Mouse (Mus musculus): ENCODE data around the gene Ccsap. TPM values are rescaled to one million over a fixed set of nuclear protein-coding genes. Genes with fewer than 3 reads are reported as not detected.

Ccsap gene
- polyA plus RNA-seq (2014; fragmentation: Nextera tagmentation; extraction: Ambion mirVana): 4.4 and 4.6 TPM in 2 replicates

GRCm38 (mm10) chr8:123859648-123860259 is at the start of gene Ccsap:
TSS of gene Ccsap (minus strand) at chr8:123860209.
- DNase-seq (ENCODE audit: low spot score) (peak; percentile 30), ATAC-seq (ENCODE audit: low read depth) (peak; percentile 60)
- Histone ChIP-seq H3K9me3 (ENCODE audit: control insufficient read depth, low read length) (no peaks in the 10 kb centered on the region), H3K27ac (replicated peaks; ENCODE audit: low read depth, low read length) (peak within 1 kb of the TSS; percentile 28), H3K4me2 (ENCODE audit: low read depth, low read length) (peak within 1 kb of the TSS; percentile 95), H3K4me1 (ENCODE audit: control insufficient read depth, insufficient read depth, low read length) (no peaks in the 10 kb centered on the region), H3K4me3 (ENCODE audit: low read depth, low read length) (peak within 1 kb of the TSS; percentile 88), H3K36me3 (ENCODE audit: control insufficient read depth, insufficient read depth, low read length) (no peaks in the 10 kb centered on the region), H3K9ac (ENCODE audit: low read depth, low read length) (peak within 1 kb of the TSS; percentile 75), H3K27me3 (replicated peaks; ENCODE audit: control insufficient read depth, insufficient read depth, low read length) (peaks cover 3% of the 10 kb centered on the region; the same call in 1 of the 2 replicates)
- WGBS: 2% methylated on average over 28 of the region's 48 CpGs

GRCm38 (mm10) chr8:123907604-123908003 is 47.6 kb upstream of the Ccsap start:
- ATAC-seq (ENCODE audit: low read depth) (no peak), DNase-seq (ENCODE audit: low spot score) (no peak)
- Histone ChIP-seq H3K4me3 (ENCODE audit: low read depth, low read length) (no peak overlapping the region), H3K9ac (ENCODE audit: low read depth, low read length) (no peak overlapping the region), H3K27me3 (replicated peaks; ENCODE audit: control insufficient read depth, insufficient read depth, low read length) (no peaks in the 10 kb centered on the region), H3K4me2 (ENCODE audit: low read depth, low read length) (no peak overlapping the region), H3K9me3 (ENCODE audit: control insufficient read depth, low read length) (no peaks in the 10 kb centered on the region), H3K27ac (replicated peaks; ENCODE audit: low read depth, low read length) (no peak overlapping the region), H3K4me1 (ENCODE audit: control insufficient read depth, insufficient read depth, low read length) (no peaks in the 10 kb centered on the region), H3K36me3 (ENCODE audit: control insufficient read depth, insufficient read depth, low read length) (peaks cover 88% of the 10 kb centered on the region)
- WGBS: 96% methylated on average over 6 of the region's 6 CpGs

- Histone ChIP-seq H3K36me3 (ENCODE audit: control insufficient read depth, insufficient read depth, low read length) (peaks cover 82% of the 10 kb centered on the region), H3K9ac (ENCODE audit: low read depth, low read length) (no peak overlapping the region), H3K4me1 (ENCODE audit: control insufficient read depth, insufficient read depth, low read length) (no peaks in the 10 kb centered on the region), H3K4me2 (ENCODE audit: low read depth, low read length) (no peak overlapping the region), H3K4me3 (ENCODE audit: low read depth, low read length) (no peak overlapping the region), H3K27ac (replicated peaks; ENCODE audit: low read depth, low read length) (no peak overlapping the region), H3K9me3 (ENCODE audit: control insufficient read depth, low read length) (no peaks in the 10 kb centered on the region), H3K27me3 (replicated peaks; ENCODE audit: control insufficient read depth, insufficient read depth, low read length) (no peaks in the 10 kb centered on the region)
- ATAC-seq (ENCODE audit: low read depth): no peak
- no peak for DNase-seq (ENCODE audit: low spot score)
- 82% methylated on average over 7 of the region's 7 CpGs for WGBS
Measured at GRCm38 (mm10) chr8:123902653-123903052, 42.6 kb upstream of the Ccsap start.

- peaks cover 53% of the 10 kb centered on the region for H3K36me3 ChIP-seq (ENCODE audit: control insufficient read depth, insufficient read depth, low read length)
Measured at GRCm38 (mm10) chr8:123899366-123899765, 39.4 kb upstream of the Ccsap start.

GRCm38 (mm10) chr8:123898576-123898975 is 38.6 kb upstream of the Ccsap start:
- ATAC-seq (ENCODE audit: low read depth): no peak
- Histone ChIP-seq H3K9ac (ENCODE audit: low read depth, low read length) (no peak overlapping the region), H3K4me3 (ENCODE audit: low read depth, low read length) (no peak overlapping the region), H3K4me2 (ENCODE audit: low read depth, low read length) (no peak overlapping the region), H3K4me1 (ENCODE audit: control insufficient read depth, insufficient read depth, low read length) (no peaks in the 10 kb centered on the region), H3K27me3 (replicated peaks; ENCODE audit: control insufficient read depth, insufficient read depth, low read length) (peaks cover 29% of the 10 kb centered on the region), H3K9me3 (ENCODE audit: control insufficient read depth, low read length) (no peaks in the 10 kb centered on the region), H3K27ac (replicated peaks; ENCODE audit: low read depth, low read length) (no peak overlapping the region), H3K36me3 (ENCODE audit: control insufficient read depth, insufficient read depth, low read length) (peaks cover 45% of the 10 kb centered on the region)
- DNase-seq (ENCODE audit: low spot score): no peak
- WGBS: 81% methylated on average over 5 of the region's 5 CpGs

More at GRCm38 (mm10) chr8:123899366-123899765, 39.4 kb upstream of the Ccsap start:
- 86% methylated on average over 7 of the region's 7 CpGs for WGBS
- Histone ChIP-seq H3K9ac (ENCODE audit: low read depth, low read length) (no peak overlapping the region), H3K9me3 (ENCODE audit: control insufficient read depth, low read length) (no peaks in the 10 kb centered on the region), H3K4me2 (ENCODE audit: low read depth, low read length) (no peak overlapping the region), H3K27me3 (replicated peaks; ENCODE audit: control insufficient read depth, insufficient read depth, low read length) (peaks cover 21% of the 10 kb centered on the region), H3K27ac (replicated peaks; ENCODE audit: low read depth, low read length) (no peak overlapping the region), H3K4me3 (ENCODE audit: low read depth, low read length) (no peak overlapping the region), H3K4me1 (ENCODE audit: control insufficient read depth, insufficient read depth, low read length) (no peaks in the 10 kb centered on the region)
- no peak for ATAC-seq (ENCODE audit: low read depth)
- no peak for DNase-seq (ENCODE audit: low spot score)

- no peak overlapping the region for H3K27ac ChIP-seq (replicated peaks; ENCODE audit: low read depth, low read length)
- H3K9ac ChIP-seq (ENCODE audit: low read depth, low read length): no peak overlapping the region
- DNase-seq (ENCODE audit: low spot score): no peak
- H3K4me3 ChIP-seq (ENCODE audit: low read depth, low read length): no peak overlapping the region
- no peaks in the 10 kb centered on the region for H3K9me3 ChIP-seq (ENCODE audit: control insufficient read depth, low read length)
- 53% methylated on average over 10 of the region's 10 CpGs for WGBS
- ATAC-seq (ENCODE audit: low read depth): no peak
- peaks cover 28% of the 10 kb centered on the region for H3K36me3 ChIP-seq (ENCODE audit: control insufficient read depth, insufficient read depth, low read length)
- 0 out of 2 replicates have a peak, but pooled peaks cover 5% of the 10 kb centered on the region for H3K4me1 ChIP-seq (ENCODE audit: control insufficient read depth, insufficient read depth, low read length)
- peaks cover 47% of the 10 kb centered on the region for H3K27me3 ChIP-seq (replicated peaks; ENCODE audit: control insufficient read depth, insufficient read depth, low read length)
- no peak overlapping the region for H3K4me2 ChIP-seq (ENCODE audit: low read depth, low read length)
Measured at GRCm38 (mm10) chr8:123896774-123897173, 36.8 kb upstream of the Ccsap start.

GRCm38 (mm10) chr8:123896366-123896761 is 36.4 kb upstream of the Ccsap start:
- Histone ChIP-seq H3K27me3 (replicated peaks; ENCODE audit: control insufficient read depth, insufficient read depth, low read length) (peaks cover 51% of the 10 kb centered on the region), H3K9ac (ENCODE audit: low read depth, low read length) (no peak overlapping the region), H3K9me3 (ENCODE audit: control insufficient read depth, low read length) (no peaks in the 10 kb centered on the region), H3K4me2 (ENCODE audit: low read depth, low read length) (no peak overlapping the region), H3K4me1 (ENCODE audit: control insufficient read depth, insufficient read depth, low read length) (0 out of 2 replicates have a peak, but pooled peaks cover 6% of the 10 kb centered on the region), H3K36me3 (ENCODE audit: control insufficient read depth, insufficient read depth, low read length) (peaks cover 24% of the 10 kb centered on the region), H3K27ac (replicated peaks; ENCODE audit: low read depth, low read length) (no peak overlapping the region), H3K4me3 (ENCODE audit: low read depth, low read length) (no peak overlapping the region)
- DNase-seq (ENCODE audit: low spot score) (no peak), ATAC-seq (ENCODE audit: low read depth) (no peak)
- WGBS: 56% methylated on average over 14 of the region's 14 CpGs

GRCm38 (mm10) chr8:123895680-123896365 is 35.8 kb upstream of the Ccsap start:
- Histone ChIP-seq H3K4me1 (ENCODE audit: control insufficient read depth, insufficient read depth, low read length) (0 out of 2 replicates have a peak, but pooled peaks cover 6% of the 10 kb centered on the region), H3K9me3 (ENCODE audit: control insufficient read depth, low read length) (no peaks in the 10 kb centered on the region), H3K27ac (replicated peaks; ENCODE audit: low read depth, low read length) (no peak overlapping the region), H3K4me2 (ENCODE audit: low read depth, low read length) (no peak overlapping the region), H3K27me3 (replicated peaks; ENCODE audit: control insufficient read depth, insufficient read depth, low read length) (peaks cover 57% of the 10 kb centered on the region), H3K9ac (ENCODE audit: low read depth, low read length) (no peak overlapping the region), H3K36me3 (ENCODE audit: control insufficient read depth, insufficient read depth, low read length) (peaks cover 19% of the 10 kb centered on the region), H3K4me3 (ENCODE audit: low read depth, low read length) (no peak overlapping the region)
- DNase-seq (ENCODE audit: low spot score) (peak; percentile 61), ATAC-seq (ENCODE audit: low read depth) (peak; percentile 19; the same call in 1 of the 2 replicates)
- 63% methylated on average over 9 of the region's 9 CpGs for WGBS
